Mouse (Mus musculus) NIH3T3 (cell line): ENCODE measurements at regions not wholly inside any gene's neighbourhood (a gene's known extent, or its start where the extent isn't known, plus 50 kb on each side); places are given as distances from the start of the nearest gene placed in this dataset.
A peak's percentile ranks its signal among the peaks of the same experiment; 100 is the strongest.

Experiments used
- DNase-seq: peaks from one replicate; pipeline ENCODE4 v3.0.0-alpha.2; 2012; ENCODE audit warnings: low read depth

DNA sequence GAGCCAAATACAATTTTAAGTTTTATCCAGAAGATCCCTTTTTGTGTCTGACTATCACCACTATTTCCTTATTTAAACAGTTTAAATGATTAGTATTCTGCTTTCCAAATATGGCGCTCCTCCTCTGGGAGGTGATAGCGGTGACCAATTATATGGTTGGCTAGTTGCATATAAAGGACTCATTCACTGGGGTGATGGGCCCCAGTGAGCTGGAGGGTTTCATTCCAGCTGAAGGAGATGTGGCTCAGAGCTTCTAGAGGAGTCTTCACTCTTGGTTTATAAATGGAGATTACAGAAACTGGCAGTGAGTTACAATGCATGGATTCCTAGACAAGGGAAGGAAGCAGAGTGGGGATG, 50.7 kb upstream of the Gm7361 start:
- no peak for DNase-seq

- DNase-seq = no peak
Measured at GRCm38 (mm10) chr5:26206066-26206765, 51.3 kb upstream of the Gm7361 start.

GRCm38 (mm10) chr5:26202471-26202870, 55.0 kb upstream of the Gm7361 start:
- peak; percentile 64 for DNase-seq

DNA sequence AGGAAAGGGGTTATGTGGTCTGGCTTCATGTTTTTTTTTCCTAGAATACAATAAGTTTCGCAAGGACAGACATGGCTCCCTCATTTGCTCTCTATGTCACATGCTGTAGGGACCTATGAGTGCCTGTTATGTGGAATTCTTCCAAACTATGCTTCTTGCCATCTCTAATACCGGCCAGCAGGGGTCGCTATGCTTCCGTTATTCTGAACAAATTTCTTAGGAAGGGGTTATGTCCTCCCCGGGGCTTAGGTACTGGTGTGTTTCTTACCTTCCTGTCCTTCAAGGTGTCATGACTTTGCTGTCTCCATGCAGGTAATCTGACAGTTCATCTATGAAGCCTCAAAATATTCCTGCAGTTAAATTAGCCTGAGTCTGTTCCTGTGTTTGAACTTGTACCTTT, 68.1 kb upstream of the Gm7361 start:
- DNase-seq = peak; percentile 49

DNA sequence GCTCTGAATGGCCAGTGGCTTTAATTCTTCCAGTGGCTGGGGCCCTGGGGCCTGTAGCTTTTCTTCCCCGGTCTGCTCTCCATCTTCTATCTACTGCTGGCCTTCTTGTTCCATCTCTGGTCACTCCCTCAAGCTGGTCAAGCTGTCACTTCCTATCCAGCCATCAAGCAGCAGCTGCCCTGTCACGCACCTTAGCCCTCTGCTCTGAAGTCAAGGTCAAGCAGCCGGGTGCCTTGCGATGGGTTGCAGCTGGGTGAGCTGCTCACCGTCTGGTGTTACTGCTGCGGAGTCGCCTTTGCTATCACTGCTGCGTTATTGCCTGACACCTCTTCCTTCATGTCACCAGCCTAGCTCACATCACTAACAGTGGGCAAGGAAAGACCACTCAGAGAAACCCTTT, 66.0 kb upstream of the Gm10220 start:
- no peak for DNase-seq

GRCm38 (mm10) chr5:26185417-26185816, 64.2 kb upstream of the Gm10220 start:
- no peak for DNase-seq

- DNase-seq = no peak
Measured at GRCm38 (mm10) chr5:26176064-26176463, 54.8 kb upstream of the Gm10220 start.

DNA sequence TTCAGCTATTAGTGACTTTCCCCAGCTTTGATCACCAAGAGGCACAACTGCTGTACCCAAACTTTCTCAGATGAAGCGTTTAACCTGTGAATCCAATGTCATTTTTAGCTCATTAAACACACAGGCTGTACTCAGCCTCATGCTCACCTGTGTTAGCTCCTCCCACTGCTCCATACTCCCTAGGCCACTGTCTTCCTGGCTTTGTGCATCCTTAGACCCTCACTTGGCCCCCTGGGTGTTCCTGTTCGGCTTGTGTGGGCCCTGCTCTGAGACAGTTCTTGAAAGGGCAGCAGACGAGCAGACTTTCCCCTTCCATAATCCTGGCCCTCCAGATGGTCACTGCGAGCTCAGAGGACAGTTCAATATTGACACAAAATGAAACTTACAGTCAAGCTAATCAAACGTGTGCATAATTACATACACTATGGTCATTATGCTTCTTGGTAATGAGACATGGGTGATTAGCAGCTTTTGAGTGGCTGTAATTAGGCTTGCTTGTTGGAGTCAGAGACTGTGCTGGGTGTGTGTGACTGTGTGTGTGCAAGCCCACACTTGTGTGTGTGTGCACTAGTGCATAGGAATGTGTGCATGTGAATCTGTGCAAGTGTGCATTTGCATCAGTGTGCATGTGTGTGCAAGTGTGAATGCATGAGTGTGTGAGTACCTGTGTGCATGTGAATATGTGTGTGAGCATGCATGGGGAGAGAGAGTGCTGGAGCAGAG, 50.6 kb upstream of the Gm10220 start:
- no peak for DNase-seq

DNA sequence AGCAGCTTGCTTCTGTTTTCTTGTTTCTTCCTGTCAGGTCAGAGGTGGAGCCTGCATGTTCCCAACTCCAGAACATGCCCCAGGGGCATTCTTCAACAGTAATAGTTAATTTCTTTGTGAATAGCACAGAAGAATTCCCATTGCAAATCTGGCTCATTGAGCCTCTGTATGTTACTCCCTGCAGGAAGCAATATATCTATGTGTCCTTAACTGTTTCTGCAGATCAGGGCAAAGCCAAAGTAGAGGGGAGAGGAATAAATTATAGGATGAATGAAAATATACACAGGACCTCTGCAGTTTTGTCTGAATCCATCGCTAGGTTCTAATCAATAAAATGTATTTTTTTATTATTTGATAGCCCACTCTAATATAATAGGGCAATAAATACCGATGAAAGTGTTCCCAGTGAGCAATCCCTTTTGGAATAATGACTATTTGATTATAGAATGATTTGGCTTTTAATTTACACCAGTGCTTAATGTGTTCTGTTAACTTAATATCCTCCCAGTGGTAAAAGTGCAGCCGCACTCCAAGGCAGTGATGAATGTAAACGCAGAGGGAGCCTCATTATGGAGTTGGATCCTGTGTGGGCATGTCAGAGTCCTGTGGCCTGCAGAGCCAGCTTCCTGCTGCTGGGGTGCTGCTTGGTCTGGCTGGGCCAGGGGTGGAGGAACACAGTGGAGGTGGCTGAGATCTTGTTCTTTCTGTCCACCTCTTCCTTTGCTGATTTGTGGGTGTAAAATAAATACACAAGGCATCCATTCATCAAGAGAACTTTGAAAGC, 49.7 kb upstream of the Gm10220 start:
- no peak for DNase-seq
